Mouse (Mus musculus): ENCODE data around the gene Lrrc26.

The Lrrc26 gene

DNA sequence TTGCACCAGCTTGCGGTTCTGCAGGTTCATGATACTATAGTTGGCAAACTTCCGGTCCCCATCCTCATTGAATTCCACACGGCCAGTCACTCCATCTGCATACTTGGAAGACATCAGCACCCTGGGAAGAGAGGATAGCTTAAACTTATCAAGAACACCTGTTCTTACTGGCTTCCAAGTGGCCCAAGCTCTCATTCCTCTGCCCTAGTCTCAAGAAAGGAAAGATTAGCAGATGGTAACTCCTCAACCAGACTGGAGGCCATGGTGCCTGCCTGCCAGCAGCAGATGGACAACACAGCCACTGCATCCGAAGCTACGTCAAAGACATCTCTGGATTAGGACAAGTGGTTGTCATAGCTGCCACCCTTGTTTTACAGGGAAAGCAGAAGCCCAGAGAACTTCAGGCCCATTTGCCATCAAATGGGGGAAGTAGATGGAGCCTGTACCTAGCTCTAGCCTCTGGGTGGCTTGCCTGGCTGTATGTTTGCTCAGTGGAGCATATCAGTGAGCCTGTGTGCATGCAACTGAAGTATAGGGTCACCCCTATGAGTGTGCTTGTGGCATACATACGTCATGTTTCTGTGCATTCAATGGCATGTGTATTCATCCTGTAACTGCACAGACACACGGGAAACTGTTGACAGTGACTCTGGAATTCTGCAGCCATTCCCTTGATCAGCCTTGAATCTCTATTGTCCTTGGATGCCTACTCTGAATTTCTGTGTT, 14.4 kb downstream of the Lrrc26 start:
- DNase-seq, result no peak

DNA sequence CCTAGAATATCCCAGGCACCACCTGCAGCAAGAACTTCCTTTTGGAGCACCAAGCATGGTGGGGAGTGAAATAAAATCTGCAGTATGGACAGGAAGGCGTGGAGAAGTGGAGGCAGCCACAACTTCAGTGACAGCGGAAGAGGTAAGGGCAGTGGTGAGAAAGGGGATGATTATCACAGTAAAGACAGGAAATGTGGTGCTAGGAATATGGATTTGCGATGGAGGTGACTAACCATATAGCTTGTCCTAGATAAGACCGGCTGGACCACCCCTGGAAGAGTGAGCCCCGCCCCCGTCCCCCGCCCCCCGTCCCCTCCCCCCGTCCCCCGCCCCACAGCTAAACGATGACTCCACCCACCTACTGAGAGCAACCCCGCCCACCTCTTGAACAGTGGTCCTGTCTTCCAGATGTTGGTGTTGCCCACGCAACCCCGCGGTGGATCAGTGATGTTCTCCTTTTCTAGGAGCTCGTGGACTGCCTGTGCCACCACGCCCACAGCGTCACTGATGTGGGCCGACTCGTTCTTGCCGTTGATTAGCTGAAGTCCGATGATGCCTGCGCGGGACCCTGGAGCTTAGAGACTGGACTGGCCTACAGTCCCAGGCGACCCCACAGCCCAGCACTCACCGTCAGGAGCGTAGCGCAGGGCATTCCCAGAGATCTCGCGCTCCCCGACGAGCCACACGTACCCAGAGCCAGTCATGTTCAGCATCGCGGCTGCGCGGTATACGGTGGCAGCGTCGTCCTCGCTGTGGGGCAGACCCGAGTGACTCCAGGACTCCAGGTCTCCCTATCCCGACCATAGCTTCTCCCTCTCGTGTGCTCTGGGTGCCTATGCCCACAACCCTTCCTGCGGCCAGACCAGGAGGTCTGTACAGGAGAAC, 15.2 kb downstream of the Lrrc26 start:
- DNase-seq, result peak; percentile 79

DNA sequence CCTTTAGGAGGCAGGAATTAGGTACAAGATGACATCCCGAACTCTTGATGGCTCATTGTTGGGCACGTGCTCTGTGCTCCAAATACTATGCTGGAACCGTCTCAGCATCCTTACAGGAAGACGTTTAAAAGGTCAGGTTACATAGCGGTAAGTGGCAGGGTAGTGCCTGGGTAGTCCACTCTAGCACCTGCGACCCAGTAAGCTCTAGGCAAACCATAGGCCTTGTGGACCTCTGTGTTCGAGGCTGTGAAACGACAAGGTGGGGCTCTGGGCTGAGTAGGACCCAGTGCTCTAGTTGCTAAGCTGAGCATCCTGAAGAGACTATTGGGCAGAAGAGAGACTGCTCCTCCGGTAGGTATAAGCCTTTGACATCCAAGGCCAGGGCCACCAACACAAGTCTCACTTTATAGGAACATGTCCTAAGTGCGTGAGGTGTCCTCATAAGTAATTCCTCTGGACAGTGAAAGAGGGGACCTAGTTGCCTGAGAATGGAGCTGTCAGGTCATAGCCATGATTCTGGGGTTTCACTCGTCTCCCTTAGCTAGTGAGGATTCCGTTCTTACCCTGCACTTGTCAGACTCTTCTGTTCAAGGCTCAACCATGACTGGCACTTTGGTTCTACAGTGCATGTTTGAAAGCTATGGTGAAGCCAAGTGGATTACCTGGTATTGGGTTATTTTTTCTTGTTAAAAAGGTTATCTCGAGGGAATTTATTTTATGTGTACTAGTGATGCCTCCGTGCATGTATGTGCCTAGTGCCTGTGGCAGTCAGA, 16.1 kb downstream of the Lrrc26 start:
- DNase-seq, result no peak

DNA sequence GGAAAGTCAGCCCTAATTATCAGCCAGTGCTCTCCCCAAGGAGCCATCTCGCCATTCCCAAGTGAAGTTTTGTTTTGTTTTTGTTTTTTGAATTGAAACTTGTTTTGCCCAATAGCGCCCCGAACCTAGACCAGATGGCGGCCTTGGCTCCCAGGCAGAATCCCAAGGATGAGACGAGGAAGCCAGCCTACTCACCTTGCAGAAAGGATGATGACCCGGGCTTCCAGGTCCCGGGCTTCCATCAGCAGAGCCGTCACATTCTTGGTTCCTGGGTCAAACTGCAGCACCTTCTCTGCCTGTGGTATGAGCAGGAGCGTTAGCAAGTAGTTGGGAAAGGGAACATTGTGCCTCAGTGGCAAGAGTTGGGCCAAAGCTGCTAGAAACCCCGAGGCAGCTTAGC, 20.5 kb downstream of the Lrrc26 start:
- no peak for DNase-seq

DNA sequence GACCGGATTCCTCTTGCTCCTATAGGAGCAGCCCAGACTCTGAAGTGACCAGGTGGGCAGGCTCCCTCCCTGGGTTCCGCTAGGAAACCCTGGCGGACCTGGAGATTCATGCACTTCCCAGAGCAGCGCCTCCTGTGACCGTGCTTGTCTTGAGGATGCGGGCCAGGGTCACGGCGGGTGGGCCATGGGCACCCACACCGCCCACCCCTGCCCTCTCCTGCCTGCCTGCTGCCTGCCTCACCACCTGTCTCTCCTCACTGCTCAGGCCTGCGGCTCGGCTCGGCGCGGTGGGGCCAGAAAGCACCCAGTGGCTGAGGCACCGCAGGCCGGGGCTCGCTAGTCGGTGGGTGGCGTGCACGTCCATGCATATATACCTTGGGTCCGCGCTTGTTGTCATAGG, 21.3 kb downstream of the Lrrc26 start:
- no peak for DNase-seq

DNA sequence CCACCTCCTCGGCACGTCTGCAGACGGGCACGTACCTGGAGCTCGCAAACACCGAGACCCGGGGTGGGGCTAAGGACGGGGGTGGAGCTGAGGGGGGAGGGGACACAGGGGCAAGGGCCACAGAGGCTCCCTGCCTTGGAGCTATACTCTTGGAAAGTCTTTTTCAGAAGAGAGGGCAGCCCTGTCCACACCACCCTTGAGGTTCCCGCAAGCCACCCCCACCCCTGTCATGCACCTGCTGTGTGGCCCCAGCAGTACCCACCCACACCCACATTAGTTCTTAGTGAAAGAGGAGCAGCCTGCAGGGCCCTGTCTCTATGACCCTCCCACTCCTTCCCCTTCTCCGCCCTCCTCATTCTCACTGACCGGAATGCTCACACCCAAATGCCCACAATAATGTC, 21.8 kb downstream of the Lrrc26 start:
- no peak for DNase-seq

DNA sequence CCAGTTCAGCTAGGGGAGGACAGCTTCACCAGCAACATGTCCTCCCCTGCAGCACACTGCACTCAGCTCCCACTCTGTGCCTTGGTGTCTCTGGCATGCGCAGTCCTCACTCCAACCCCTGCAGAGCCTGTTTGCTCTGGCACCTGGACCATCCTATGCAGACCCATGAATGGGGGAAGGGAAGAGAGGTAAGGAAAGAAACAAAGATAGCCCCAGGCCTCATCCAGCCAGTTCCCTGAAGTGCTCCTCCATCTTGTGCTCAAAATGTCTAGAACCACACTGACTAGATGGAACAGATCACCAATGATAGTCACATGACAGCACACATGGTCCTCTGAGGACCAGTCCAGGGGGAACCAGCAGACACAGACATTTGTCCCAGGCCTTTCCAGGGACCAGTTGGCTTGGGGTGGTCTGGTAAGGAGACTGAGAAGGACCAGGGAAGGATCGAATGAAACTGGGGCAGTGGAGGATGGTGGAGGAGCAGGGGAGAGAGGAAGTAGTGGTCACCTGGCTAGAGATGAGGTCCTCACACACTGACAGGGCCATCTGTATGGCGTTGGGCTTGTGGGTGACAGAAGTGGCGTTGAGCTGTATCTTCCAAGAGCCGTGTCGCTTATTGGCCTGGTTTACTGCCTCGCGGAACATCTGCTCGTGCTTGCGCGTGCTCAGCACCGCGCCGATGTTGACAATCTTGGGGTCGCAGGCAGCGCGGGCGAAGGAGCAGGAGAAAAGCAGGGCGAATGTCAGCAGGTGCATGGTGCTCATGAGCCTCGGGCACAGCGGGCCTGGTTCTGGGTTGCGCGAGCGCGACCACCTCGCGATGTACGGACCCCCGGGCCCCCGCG, 28.6 kb downstream of the Lrrc26 start:
- DNase-seq, result no peak

DNA sequence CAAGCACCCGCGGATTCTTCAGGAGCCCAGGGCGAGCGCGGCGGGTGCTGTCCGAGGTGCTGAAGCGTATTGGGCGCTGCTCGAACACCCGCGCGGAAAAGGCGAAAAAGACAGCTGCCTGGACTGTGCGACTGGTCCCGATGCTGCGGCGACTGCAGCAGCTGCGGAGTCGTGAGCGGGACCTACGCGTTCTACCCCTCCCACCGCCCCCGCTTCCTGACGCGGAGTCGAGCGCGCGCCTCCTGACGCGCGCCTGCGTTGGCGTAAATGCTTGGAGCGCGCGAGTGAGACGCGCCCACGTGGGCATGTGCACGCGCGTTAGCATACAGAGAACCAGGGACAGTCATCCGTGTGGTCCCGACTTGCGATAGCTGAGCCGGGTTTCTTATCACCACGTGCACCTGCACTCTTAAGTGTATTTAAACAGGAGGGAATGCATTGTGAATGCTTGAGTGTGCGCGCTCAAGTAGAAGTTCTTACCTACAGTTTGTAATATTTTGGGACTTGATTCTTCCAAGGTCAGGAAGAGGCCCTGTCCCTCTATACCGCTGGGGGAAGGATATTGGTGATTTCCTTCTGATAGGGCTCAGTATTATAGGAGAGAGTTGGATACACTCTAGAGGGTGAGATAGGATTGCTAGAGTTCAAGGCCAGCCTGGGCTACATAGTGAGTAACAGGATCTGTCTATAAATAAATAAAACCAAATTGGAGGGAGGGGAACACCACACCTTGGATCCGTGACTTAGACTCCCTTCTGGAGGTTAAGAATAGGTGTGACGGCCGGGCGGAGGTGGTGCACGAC, 29.5 kb downstream of the Lrrc26 start, which contains the start of gene Grin1:
Gene Grin1, minus strand, starts transcription at position 217 of the 803 bp plus-strand sequence.
- DNase-seq, result peak; percentile 86

DNA sequence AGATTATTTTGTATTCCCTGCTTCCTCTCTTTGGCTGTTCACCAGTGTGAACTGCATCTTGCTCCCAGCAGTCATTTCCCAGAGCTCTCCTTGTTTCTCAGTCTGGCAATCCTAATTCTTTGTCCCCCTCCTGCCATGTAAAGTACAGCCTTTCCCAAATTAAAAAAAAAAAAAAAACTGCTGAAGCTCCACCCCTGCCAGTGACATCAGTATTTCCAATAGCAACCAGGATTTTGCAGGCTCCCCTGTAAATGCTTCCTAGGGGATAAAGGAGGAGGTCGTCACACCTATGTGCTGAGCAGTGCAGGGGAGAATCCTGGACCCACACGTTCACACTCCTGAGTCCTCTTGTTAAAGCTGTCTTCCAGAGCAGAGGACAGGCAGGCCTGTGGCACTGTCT, 30.4 kb downstream of the Lrrc26 start:
- no peak for DNase-seq

DNA sequence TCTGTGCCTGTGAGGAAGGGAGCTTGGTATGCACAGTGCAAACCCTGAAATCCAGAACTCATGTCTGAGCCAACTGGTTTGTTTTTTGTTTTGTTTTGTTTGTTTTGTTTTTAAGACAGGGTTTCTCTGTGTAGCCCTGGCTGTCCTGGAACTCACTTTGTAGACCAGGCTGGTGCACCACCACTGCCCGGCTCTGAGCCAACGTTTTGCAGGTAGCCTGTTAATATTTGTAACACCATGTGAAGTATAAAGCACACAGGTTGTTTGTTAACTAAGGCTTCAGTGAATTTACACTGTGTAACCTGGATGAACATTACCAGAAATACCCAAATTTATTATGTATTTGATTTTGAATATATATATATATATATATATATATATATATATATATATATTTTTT, 36.3 kb downstream of the Lrrc26 start:
- DNase-seq, result no peak

DNA sequence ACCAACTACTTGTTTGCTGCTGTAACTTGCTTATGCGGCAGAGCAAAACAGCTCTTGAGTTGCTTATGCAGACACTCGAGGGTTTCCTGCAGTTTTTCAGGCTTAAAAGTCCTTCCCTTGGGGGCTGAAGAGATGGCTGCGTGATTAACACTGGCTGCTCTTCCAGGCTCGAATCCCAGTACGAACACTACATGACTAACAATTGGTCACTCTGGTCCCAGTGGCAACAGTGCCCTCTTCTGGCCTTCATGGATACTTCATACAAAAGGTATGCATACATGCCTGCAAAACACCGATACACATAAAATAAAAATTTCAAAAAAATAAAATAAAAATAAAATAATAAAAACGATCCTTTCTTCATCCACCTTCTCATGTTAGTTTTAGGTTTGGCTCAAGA, 38.7 kb downstream of the Lrrc26 start:
- DNase-seq, result peak; percentile 59

DNA sequence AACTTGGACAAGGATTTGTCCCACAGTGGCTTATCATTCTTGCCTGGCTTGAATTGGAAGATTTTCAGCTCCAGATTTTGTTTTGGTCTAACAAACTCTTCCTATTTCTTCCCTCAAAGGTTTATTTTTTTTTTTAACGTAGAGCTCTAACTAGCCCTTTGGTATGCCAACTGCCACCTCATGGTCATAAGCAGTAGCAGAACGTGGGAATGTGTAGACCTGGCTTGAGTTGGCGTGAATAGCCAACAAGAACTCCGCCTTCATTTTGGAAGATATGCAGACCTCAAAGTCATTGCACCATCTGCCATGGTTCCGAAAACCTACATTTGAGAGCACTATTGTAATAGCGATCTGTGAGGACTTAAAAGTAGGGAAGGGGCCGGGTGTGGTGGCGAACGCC, 41.8 kb downstream of the Lrrc26 start:
- DNase-seq, result no peak

DNA sequence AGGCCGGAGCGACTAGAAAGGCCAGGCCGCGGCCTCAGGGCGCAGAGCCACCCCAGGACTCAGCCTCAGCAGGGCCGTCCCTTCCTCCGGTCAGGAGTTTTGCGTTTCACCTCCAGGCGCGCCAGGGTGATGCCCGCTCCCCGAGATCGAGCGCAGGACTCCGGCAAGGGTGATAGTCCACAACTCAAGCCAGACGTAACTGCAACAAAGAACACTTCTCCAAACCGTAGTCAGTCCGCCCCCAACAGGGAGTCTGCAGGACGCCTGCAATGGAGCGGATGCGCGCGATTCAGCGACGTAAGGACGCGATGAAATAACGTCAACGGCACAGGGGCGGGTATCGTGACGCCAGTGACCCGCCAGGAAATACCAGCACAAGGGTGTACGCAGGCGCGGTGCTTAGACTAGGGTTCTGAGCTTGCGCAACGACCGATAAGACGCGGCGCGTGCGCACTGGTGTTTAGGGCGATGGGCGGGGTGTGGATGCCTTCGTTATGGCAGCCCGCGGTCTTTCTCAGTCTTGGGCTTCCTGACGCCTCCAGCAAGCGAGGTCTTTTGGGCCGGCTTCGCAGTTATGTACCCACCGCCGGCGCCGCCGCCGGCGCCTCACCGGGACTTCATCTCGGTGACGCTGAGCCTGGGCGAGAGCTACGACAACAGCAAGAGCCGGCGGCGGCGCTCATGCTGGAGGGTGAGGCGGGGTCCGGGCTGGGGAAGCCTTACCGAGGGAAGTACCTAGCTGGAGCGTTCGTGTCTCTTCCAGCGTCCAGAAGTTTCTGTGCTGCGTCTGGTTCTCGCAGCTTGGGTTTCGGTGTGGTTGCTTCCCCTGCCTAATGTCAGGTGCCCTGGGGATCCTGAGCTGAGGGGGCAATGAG, 42.8 kb downstream of the Lrrc26 start, which contains the start of gene Man1b1:
Gene Man1b1, plus strand, starts transcription at position 53 of the 875 bp plus-strand sequence.
- DNase-seq, result peak; percentile 100

DNA sequence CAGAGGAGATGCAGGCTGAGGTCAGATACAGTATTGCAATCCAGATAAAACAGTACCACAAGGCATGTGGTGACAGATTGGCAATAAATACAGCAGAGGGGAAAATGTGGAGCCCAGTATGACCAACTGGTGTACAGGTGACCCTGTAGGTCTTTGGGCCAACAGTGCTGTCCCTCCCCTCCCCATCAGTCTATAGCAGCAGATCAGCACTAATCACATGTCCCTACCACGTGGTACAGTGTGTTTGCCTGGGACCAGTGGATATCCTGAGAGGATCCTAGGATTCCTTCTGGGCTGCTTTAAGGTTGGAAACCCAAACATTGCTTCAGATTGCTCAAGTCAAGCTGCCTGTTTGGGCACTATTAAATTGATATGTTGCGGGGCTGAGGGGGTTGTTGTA, 43.9 kb downstream of the Lrrc26 start:
- DNase-seq, result no peak

DNA sequence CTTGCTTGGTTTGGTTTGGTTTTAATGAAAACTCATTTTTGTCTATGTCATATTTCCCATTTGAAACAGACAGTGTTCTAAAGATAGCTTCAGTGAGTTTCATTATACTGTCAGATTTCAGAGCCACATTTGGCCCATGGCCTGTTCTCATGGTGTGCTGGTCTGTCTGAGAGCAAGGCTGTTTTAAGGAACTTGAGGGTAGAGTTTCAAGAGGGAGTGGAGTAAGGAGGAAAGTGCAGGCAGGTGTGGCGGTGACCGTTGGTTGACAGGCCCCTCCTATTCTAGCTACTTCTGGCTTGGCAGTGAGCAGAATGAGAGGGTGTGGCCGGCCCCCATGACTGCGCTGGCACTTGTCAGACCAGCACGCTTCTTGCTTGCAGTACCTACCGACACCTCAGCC, 48.6 kb downstream of the Lrrc26 start:
- DNase-seq, result no peak
